Mouse (Mus musculus) left cerebral cortex, adult 2 months (tissue): ENCODE measurements around the gene Cdkn2a. TPM values are rescaled to one million over a fixed set of nuclear protein-coding genes. Genes with fewer than 3 reads are reported as not detected.

Experiments used
- DNase-seq, 2 experiments: peaks; one replicate each; pipeline ENCODE4 v3.0.0; 2021 to 2022; ENCODE audit warnings: low spot score in 2 of 2, mixed read lengths in 1 of 2; ENCODE audit errors: extremely low spot score in 1 of 2
- H3K27ac ChIP-seq: fragments of 200-600 bp; 2 replicates; pipeline ENCODE4 v1.8.1; 2022
- H3K4me3 ChIP-seq: fragments of 200-600 bp; 2 replicates; pipeline ENCODE4 v1.8.1; 2022
- CTCF ChIP-seq: fragments of 200-600 bp; IDR thresholded peaks from 2 replicates; pipeline ENCODE4 v1.8.1; 2022; ENCODE audit warnings: antibody characterized with exemption, mild to moderate bottlenecking, moderate library complexity
- intact Hi-C: fragments of 180-260 bp; cut with DNase I; formaldehyde crosslinking; loops from one replicate; pipeline ENCODE4 v1.15.1; 2025
- total RNA-seq, 2 experiments: library from RNA; stranded (reverse); gene quantifications; 2 replicates each; pipeline ENCODE4 v1.2.3; 2021

The Cdkn2a gene
- total RNA-seq, 2 experiments from 2014 or later: not detected

- Histone ChIP-seq H3K27ac (no peak overlapping the region), H3K4me3 (no peak overlapping the region)
- intact Hi-C loops: no loop called here
- DNase-seq: no peak
- no peak for TF ChIP-seq CTCF
Measured at GRCm38 (mm10) chr4:89275811-89276584, 18.5 kb downstream of the Cdkn2a start.

DNA sequence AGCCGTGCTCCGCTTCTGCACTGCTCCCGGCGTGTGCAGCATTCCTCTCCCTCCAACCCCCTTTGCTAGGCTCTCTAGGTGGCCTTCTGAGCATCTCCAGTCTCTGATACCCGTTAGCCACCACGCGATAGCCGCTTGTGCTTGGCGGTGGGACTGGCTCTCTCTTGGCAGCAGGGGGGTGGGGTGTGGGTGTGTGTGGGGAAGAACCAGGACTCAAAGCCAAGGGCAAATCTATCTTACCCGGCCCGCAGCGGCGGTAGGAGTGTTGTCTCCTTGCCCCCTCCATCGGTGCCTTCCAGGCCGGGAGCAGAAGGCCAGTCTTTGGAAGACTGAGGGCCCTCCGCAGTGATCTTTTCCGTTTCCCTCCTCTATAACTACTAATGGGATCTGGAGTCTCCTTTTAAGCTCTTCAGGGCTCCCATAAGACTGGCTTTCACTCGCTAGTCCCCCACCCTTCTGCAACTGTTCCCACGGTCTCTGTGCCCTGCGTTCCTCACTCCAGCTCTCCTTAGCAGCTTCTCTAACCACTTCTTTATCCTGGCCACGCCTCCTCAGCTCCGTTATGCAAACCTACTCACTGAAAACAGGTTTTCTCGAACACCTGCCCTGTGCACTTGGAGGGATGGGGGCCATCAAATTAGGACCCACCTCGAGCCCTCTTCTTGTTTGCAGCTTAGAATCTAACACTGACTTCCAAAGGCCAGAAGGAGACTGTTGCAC, 19.5 kb downstream of the Cdkn2a start:
- TF ChIP-seq CTCF: no peak
- intact Hi-C loops: loop anchor here (5.0 kb wide), 1 partner anchor 128 kb away; no protein-coding TSS in a partner anchor
- no peak for DNase-seq
- no peak overlapping the region for H3K27ac ChIP-seq
- no peak overlapping the region for H3K4me3 ChIP-seq

DNA sequence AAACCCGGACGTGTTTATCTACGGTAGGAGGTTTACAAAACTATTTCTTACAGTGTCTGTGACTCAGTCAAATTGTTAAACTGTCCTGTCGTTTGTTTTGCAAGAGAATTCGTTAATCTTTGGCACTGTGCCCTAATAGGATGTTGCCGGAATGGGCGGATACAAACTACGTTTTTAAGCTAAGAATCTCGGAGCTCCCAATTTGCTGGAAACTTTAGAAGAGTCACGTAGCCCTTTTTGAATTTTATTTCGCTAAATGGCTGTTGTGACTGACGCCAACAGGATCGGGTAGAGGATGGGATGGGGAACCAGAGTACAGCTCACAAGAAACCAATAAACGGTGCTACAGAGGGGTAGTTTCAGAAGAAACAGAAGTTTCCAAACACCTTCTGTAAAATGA, 20.4 kb downstream of the Cdkn2a start:
- no peak for TF ChIP-seq CTCF
- intact Hi-C loops: loop anchor here (5.0 kb wide), 1 partner anchor 127 kb away; no protein-coding TSS in a partner anchor
- no peak for DNase-seq
- Histone ChIP-seq H3K4me3 (no peak overlapping the region), H3K27ac (no peak overlapping the region)

- no peak for TF ChIP-seq CTCF
- intact Hi-C loops: loop anchor here (5.0 kb wide), 1 partner anchor 126 kb away; no protein-coding TSS in a partner anchor
- H3K4me3 ChIP-seq: no peak overlapping the region
- DNase-seq: no peak
- no peak overlapping the region for H3K27ac ChIP-seq
Measured at GRCm38 (mm10) chr4:89273585-89273984, 20.9 kb downstream of the Cdkn2a start.

GRCm38 (mm10) chr4:89272961-89273540, 21.4 kb downstream of the Cdkn2a start:
- intact Hi-C loops: loop anchor here (5.0 kb wide), 1 partner anchor 126 kb away; no protein-coding TSS in a partner anchor
- no peak for TF ChIP-seq CTCF
- H3K27ac ChIP-seq: no peak overlapping the region
- no peak for DNase-seq
- H3K4me3 ChIP-seq: no peak overlapping the region

- Histone ChIP-seq H3K27ac (no peak overlapping the region), H3K4me3 (no peak overlapping the region)
- no peak for DNase-seq
- intact Hi-C loops: loop anchor here (5.0 kb wide), 1 partner anchor 125 kb away; no protein-coding TSS in a partner anchor
- TF ChIP-seq CTCF: no peak
Measured at GRCm38 (mm10) chr4:89272101-89272718, 22.2 kb downstream of the Cdkn2a start.

GRCm38 (mm10) chr4:89257768-89258167, 36.7 kb downstream of the Cdkn2a start:
- Histone ChIP-seq H3K4me3 (no peak overlapping the region), H3K27ac (no peak overlapping the region)
- intact Hi-C loops: no loop called here
- no peak for DNase-seq
- TF ChIP-seq CTCF: no peak

DNA sequence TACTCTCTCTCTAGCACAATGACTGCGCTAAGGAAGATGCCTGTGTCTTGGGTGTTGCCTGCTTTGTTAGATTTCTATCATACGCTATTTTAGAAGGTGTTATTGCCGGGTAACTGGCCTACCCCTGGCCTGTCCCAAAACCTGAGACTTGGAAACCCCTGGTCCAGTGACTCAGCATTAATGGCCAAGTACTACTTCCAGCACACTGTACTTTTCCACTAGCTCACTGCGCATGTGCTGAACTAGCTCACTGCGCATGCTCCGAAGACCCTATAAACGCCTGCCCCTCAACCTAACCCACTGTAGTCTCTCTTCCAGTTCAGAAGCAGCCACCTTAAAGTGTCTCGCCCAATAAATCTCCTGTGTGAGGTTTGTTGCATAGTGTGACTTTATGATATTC, 60.0 kb downstream of the Cdkn2a start:
- intact Hi-C loops: no loop called here
- TF ChIP-seq CTCF: no peak

More for the DNA sequence above, 60.0 kb downstream of the Cdkn2a start:
- Histone ChIP-seq H3K27ac (no peak overlapping the region), H3K4me3 (no peak overlapping the region)
- no peak for DNase-seq

Other genes starting within 250 kb of the Cdkn2a start
- 1 to 10 TPM; 8.7 to 9.6 TPM for gene Mtap, start 157.5 kb downstream of the Cdkn2a start, total RNA-seq
- 1 to 10 TPM in 1 of 2 experiments, under 1 TPM in 1; 0.91 to 1.6 TPM for gene Cdkn2b, start 16.4 kb upstream of the Cdkn2a start, total RNA-seq